Mouse (Mus musculus): ENCODE data around the gene Gm614.

Gm614 gene

GRCm38 (mm10) chrX:101260441-101261325 lies 3.1 kb downstream of the Gm614 start:
- no peak for DNase-seq (ENCODE audit: low read depth)

- DNase-seq (ENCODE audit: low read depth) = peak; percentile 25
These were observed 7.2 kb downstream of the Gm614 start for GRCm38 (mm10) chrX:101256603-101257002.

GRCm38 (mm10) chrX:101254740-101255139 lies 9.1 kb downstream of the Gm614 start:
- peak; percentile 8 for DNase-seq (ENCODE audit: low read depth)

GRCm38 (mm10) chrX:101253952-101254729 lies 9.7 kb downstream of the Gm614 start, which contains the start of gene Foxo4:
TSS of gene Foxo4 (plus strand) at chrX:101254528.
- DNase-seq (ENCODE audit: low read depth) = peak; percentile 93

- no peak for DNase-seq (ENCODE audit: low read depth)
These were observed 18.8 kb downstream of the Gm614 start for GRCm38 (mm10) chrX:101245011-101245410.

- DNase-seq (ENCODE audit: low read depth) = no peak
These were observed 41.0 kb downstream of the Gm614 start for GRCm38 (mm10) chrX:101222796-101223162.

GRCm38 (mm10) chrX:101221834-101222795 lies 41.7 kb downstream of the Gm614 start, which contains the start of gene Snx12:
TSS of gene Snx12 (minus strand) at chrX:101222563.
- peak; percentile 94 for DNase-seq (ENCODE audit: low read depth)
